Mouse (Mus musculus): ENCODE measurements around the gene Ets1.

- TF ChIP-seq CTCF (IDR thresholded peaks at IDR 0.05; ENCODE audit: low read depth), result no peak
- TF ChIP-seq EP300 (optimal IDR thresholded peaks at IDR 0.05), result no peak
Observed at GRCm38 (mm10) chr9:32748552-32748951, 112.5 kb downstream of the Ets1 start.

Data from stomach, postnatal 0 days (tissue).